Mouse (Mus musculus) kidney, adult 2 months (tissue): ENCODE results near the gene Gabbr2.

Experiments
- CTCF ChIP-seq: fragments of 200-500 bp; conservative IDR thresholded peaks from 2 replicates; pipeline ENCODE4 v1.5.1; 2011; ENCODE audit warnings: low read depth, mild to moderate bottlenecking, control low read depth, low read length, moderate library complexity, mixed read lengths; ENCODE audit not compliant: insufficient read depth, insufficient read length
- POLR2A ChIP-seq: fragments of 200-500 bp; IDR thresholded peaks from one replicate; pipeline ENCODE4 v1.6.1; 2011; ENCODE audit warnings: low read depth, low read length, control low read depth

DNA sequence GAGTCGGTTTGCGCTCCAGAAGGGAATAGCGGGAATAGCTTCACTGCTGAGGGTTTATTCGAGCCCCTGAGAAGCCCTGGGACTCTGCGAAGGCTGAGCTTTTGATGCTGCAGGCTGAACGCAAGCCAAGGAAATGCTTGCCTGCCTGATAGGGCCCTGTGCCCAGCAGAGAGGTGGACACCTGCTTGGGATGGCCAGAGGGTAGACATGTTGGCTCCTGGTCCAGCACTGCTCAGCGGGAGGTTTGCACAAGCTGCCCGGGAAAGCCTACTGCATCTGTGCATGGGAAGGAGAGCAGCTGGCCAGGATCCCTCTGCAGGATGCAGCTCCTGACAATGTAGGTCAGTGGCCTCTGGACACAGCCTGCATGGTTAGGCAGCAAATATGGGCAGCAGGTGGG, 301.1 kb downstream of the Gabbr2 start:
- TF ChIP-seq POLR2A (no peak), CTCF (no peak)
